Mouse (Mus musculus) MN1 (cell line): ENCODE results near the gene Il1b.

Source experiments
- DNase-seq: peaks from one replicate; pipeline ENCODE4 v3.0.0-alpha.2; 2016; ENCODE audit warnings: low spot score

Il1b gene

DNA sequence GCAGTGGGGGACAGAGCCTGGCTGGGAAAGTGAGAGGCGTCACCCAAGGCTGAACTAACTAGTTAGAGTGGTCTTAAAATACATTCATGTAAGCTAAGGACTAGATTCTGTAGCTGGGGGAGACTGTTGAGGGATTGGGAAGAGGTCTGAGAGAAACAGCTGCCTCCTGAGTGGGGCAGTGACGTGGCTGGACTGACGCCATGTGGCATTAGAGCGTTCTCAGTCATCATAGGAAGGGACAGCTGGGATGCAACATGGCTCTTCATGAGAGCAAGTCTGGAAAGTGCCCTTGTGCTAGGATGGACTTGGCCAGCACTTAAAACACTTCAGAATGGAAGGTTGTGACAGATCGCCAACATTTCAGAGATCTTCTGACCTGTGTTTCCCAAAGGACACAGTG, 2.1 kb downstream of the Il1b start:
- DNase-seq: no peak

DNA sequence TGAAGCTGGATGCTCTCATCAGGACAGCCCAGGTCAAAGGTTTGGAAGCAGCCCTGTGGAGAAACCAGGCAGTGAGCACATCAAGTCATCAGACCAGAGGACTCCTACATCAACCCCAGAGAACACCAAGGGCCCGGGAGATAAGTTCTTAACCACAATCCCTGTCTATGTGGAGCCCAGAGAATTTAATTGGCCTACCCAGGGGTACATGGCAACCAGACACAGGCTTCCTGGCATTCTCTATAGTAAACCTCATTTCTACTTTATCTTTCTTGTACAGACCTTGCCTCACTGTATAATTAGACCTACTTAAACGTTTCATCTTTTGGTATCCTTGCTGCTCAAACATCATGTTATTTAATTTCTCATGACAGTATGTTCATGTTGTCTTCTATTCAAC, 2.8 kb downstream of the Il1b start:
- no peak for DNase-seq

DNA sequence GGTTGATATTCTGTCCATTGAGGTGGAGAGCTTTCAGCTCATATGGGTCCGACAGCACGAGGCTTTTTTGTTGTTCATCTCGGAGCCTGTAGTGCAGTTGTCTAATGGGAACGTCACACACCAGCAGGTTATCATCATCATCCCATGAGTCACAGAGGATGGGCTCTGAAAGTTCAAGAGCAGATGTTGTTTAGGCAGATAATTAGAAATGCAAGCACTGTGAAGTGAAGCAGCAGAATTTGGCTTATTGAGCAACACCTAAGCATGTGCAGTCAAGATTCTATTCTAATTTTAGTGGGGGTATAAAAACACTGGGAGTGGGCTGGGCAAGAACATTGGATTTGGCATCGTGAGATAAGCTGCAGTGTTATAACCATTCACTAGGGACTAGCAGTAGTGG, 3.7 kb downstream of the Il1b start:
- DNase-seq: no peak

DNA sequence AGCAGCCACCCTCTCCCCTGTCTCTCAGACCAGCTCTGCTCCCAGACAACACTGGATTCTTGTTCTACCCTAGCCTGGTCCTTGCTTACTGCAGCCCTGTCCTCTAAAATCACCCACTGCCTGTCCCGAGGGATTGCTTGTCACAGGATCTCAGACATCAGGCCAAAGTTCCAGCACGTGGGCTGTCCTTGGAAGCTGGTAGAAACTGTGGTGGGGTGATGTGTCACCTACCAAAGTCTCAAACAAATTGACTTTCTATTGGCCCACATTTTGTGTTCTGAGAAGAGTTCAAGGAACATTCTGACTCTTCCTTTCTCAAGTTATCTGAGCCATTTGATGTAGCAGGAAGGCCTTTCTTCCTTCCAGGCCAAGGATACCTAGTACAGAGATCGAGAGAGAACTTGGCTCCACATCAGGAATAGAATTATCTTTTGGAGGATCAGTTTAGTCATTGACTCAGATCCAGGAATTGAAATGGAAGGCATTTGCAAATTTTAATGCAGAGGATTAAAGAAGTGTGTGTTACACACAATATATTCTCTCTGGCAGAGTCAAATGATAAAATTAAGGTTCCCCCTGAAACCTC, 9.9 kb downstream of the Il1b start:
- DNase-seq: no peak

DNA sequence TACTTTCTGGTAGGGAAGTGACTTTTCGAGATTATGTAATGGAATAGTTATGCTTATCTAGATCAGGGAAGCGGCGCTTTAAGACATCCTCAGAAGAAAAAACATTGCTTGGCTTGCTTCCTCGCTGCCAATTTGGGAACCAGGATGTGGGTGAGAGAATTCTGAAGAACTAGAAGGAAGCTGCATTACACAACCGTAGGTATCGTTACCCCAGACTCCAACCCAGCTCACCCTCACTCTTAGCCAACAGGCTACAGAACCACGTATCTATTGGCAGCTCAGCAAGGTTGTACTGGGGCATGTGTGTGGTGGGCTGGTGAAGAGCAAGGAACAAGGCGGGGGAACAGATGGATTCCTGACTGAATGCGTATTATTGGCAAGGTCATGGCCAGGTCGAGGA, 10.7 kb downstream of the Il1b start:
- DNase-seq: no peak

DNA sequence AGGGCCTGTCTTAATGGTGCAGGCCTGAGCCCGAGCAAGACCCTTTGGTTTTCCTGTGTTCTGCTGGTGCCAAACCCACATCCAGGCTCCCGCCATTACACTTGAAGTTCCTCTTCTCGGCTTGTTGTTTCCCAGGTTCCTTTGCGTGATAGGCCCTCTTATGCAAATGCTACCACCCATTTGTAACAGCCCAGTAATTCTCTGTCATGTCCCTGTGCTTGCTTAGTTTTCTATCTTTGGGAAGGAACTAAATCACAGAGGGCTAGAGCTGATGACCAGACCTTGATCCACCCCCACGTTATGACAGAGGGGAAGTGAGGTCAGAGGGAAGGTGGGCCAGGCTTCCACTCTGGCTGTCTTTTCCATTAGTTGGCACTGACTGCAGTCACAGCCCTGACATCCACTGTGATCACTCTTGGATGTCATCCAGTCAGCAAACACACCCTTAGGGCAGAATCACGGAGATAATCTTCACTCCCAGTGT, 32.8 kb downstream of the Il1b start:
- no peak for DNase-seq

DNA sequence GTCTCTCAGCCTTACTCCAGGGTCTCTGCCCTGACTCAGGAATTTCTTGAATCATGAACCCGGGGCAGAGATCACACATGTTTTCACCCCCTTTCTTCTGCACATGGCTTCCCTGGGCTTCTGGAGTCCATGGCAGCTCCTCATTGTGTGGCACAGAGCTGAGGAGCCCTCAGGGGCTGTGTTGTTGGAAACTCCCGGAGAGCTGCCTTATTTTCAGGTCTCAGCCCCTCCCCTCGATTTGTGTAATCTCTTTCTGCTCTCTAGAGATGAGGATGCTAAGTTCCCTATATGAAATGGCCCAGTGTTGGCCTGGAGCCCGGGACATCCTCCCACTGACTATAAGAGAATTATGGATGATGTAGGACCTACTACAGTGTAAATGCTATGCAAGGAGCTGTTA, 37.5 kb downstream of the Il1b start:
- no peak for DNase-seq

DNA sequence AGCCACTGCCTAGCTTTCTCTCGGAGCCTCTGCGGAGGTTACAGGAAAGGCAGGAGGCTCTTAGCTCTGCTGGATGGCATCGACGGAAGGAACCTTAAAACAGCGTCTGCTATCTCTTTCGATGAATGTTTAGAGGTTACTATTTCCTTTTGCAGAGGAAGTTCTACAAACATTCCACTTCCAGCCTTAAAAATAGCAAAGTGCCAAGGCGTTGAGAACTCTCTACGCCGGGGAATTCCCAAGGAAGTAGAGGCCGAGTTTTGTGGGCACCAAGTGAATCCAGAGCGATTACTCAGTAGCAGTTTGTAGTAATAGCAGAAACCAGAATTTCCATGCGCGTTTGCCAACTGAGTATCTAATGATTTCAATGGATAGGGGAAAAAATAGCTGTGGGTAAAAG, 40.4 kb downstream of the Il1b start:
- no peak for DNase-seq

DNA sequence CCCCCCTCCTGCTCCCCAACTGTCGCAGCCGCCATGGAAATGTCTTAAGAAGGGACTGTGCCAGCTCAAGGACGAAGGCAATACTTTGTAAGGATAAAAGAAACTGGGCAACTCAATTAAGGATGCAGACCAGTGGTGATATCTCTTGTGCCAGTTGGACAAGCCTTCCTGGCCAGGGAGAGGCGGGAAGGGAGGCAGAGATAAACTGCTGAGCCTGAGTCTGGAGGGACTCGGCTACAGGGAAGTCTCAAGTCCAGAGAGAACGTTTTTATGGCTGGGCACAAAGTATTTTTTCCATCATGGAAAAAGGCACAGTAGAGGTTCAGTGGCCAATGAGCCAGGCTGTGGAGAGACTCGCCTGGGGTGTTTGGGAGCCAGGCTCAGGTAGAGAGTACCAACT, 40.9 kb downstream of the Il1b start:
- no peak for DNase-seq

DNA sequence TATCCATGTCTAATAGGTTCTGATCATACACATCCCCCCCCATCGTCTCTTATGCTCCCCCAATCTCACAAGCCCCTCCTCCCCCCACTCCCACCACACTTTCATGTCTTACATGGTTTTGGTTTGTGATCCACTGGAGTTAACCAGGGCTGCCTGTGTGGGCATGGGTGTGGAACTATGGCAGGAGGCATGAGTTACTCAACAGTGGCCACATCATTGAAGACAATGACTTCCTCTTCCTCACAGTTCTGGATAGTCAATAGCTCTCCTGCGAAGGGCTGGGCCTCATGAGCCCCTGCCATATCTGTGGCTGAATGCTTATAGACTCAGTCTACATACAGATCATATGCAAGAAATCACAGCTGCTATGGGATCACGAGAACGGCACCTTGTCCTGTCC, 42.7 kb downstream of the Il1b start:
- no peak for DNase-seq

DNA sequence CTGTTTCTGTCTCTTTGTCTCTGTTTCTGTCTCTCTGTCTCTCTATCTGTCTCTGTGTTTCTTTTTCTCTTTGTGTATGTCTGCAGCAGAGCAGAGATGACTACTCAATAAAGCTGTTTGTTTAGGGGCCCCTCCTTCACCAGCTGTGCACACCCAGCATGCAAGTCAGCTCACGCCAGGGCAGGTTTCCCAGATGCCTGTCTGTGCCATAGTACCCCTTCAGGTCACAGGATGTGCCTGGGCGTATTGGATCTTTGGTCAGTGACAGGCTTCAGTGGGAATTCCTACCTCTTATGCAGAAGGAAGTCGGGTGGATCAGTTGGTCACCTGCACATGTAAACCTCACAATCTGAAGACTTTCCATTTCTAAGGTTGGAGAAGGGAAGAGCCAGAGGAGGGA, 46.7 kb downstream of the Il1b start:
- DNase-seq: no peak

DNA sequence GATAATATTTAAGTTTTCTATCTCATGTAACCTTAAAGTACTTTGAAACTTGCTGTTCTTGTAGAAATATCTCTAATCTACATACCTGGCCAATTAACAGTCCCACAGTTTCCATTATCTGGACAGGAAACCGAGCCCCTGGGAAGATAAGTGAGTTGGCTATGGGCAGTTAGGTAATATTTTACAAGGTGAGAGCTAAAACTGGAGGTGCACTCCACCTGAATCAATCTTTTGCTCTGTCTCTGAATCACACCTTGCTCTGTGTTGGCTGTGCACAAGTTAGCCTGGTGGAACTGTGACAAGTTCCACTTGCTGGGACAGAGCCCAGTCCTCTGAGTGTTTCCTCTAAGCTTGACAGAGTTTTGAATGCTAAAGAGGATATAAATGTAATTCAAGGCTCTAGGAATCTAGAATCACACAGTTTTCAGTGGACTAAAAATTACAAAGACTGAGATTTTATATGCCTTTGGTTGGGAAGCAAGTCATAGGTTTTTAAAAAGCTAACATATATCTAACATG, 48.8 kb downstream of the Il1b start:
- no peak for DNase-seq

DNA sequence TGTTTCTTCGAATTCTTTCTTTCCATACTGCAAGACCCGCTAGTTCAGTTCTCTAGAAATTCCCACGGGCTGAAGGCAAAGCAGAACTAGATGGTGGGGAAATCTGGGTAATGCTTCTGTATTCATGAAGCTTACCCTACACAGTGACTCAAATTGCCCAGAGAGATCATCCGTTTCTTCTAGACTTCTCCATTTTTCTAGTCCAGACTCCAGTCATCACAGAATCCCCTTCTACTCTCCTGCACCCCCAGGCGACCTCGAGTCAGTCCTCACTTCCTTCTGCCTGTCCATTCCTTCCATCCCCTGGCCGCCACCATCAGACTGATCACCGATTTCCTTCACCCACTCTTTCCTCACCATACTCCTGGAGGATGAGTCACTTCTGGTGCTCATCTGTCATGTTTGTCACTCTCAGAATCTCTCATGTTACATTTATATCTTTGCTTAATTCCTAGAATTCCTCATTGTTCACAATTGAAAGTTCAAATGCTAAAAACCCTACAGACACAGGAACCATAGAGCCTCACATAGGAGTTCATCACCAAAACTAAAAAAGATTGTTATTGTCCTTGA, 50.8 kb downstream of the Il1b start:
- DNase-seq: no peak

DNA sequence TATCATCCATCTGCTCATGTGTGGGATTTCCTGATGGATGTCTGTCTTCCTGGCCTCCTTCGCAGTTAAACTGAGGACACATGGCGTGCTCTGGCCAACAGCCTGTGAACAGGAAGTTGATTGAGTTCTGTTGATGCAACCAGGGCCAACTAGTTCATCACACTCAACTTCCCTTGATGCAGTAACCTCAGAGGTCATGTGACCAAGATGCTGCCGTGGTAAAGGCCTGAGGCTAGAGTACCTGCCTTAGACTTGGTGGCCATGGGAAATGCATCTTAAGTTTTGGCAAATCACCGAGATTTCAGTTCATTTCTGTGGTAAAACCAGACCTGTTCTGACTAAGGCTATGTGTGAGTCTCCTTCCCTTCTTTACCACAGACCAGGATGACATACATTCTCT, 55.1 kb downstream of the Il1b start:
- DNase-seq: no peak

DNA sequence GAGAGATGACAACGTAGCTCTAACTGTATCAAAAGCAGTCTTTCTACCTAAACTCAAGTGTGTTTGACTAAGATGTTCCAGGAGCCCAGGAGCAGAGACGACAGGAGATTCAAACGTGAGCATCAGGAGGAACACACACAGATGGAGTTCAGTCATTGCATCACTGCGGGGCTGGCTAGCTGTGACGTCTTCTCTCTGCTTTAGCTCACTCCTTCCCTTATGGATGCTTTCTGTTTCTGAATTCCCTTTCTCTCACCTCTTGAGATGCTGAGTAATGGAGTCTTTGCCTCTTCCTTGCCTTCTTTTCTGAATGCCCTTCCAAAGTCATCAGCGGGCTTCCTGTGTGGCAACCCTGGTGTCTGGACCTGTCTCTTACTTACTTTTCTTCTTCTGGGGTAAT, 56.1 kb downstream of the Il1b start:
- no peak for DNase-seq
